Mouse (Mus musculus) MEL-GATA-1-ER (cell line): Measurements from ENCODE around the gene Shmt1.

Experiments used
- DNase-seq: peaks from one replicate; pipeline ENCODE4 v3.0.0-alpha.2; 2012; ENCODE audit warnings: low read depth; ENCODE audit errors: extremely low read depth

Gene Shmt1

DNA sequence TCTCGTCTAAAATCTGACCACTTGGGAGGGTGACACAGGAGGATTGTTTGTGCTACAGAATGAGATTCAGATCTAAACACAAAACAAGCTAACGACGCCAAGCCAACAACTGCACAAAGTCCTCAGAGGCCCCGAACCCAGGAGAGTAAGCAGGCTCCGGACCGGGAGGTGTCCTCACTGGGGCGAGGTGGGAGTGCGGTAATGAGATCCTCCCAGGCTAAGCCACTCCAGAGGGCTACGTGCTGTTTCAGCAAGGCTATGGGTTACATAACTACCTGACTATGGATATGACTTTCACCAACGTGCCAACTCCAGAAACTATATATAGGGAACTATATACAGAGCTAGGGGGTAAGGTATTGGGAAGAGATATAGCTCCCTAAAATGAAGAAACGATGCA lies 15.2 kb downstream of the Shmt1 start:
- DNase-seq: no peak

GRCm38 (mm10) chr11:60790472-60790871 lies 21.0 kb downstream of the Shmt1 start:
- DNase-seq: no peak

DNA sequence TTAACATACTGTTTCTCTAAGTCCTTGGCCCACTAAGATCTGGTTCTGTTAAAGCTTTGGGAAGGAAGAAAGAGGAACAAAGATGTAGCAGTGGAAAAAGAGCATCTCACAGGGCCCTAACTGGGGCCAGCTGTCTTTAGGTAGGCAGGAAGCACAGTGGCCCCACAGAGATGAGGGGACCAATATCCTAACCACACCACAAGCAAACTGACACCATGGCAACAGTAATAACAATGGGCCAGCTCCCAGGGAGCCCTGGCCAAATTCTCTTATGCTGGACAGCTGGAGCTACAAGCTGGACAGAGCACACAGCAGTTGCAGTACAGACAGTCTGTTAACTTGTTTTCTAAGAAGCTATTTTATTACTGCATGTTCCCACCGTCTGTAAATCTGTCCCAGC lies 23.9 kb downstream of the Shmt1 start:
- no peak for DNase-seq

DNA sequence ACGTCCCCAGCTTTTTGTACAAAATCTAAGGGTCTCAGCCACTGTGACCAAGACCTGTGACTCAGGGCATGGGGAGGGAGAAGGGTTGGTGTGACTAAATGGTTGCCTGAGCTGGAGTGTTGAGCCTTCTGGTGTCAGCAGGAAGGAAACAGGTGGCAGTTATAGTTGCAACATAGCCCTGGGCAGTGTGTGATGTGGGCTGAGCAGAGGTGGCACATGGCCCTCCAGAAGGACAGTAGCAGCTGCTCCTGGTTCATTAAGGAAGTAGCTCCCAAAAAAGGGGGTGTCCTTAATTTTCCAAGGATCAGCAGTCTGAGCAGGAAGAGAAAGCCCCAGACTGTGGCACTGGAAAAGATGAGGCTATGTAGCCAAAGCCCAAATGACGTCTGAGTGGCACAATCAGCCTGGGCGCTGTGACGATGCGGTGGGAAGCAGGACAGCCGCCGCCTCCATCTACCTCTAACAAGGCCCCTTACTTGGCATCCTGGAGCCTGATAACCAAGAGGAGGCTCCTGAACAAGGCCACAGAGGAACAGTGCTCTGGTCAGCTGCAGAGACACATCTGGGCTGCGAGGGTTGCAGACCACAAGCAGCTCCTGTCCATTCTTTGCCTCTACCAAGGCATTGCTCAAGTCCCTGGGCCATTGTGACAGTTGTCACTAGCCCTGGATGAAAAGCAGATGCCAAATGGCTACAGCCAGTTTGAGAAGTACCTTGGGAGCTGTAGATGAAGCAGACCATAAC lies 27.2 kb downstream of the Shmt1 start:
- DNase-seq: no peak

DNA sequence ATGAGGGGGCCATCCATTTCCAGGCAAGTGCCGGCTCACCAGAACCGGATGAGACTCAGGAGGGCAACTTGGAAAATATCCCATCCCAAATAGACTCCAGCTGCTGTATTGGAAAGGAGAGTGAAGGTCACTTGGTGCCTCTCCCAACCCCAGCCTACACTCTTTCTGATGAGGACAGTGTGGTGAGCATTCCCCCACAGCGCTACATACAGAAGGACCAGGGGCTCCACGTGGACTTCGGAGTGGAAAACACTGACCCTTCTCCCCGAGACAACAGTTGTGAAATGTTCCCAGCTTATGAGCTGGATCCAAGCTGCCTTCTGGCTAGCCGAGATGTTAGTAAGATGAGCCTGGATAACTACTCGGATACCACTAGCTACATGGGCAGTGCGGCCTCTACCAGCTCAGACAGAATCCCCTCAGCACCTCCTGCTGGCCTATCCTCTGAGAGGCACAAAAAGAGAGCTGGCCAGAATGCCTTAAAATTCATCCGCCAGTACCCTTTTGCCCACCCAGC lies 31.8 kb downstream of the Shmt1 start:
- no peak for DNase-seq

DNA sequence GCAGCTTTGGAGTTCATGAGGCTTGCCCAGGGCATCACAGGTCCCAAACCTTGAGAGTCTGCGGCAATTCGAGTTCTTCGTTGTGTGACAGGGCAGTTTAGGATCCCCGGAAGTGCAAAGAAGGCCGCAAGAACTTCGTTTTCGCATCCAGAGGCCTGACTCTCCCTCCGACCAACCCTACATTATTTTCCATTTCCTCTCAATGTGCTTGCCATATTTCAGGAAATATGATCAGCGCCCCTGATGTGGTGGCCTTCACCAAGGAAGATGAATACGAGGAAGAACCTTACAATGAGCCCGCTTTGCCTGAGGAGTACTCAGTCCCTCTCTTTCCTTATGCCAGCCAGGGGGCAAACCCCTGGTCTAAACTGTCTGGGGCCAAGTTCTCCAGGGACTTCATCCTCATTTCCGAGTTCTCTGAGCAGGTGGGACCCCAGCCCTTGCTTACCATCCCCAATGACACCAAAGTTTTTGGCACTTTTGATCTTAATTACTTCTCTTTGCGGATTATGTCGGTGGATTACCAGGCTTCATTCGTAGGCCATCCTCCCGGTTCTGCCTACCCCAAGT lies 33.6 kb downstream of the Shmt1 start:
- no peak for DNase-seq

- DNase-seq: peak; percentile 97
Measured at GRCm38 (mm10) chr11:60776829-60777740, 34.4 kb downstream of the Shmt1 start, which contains the start of the genes Top3a and Smcr8. Gene Top3a (minus strand): TSS chr11:60777365. Gene Smcr8 (plus strand): TSS chr11:60777524.

GRCm38 (mm10) chr11:60776107-60776828 lies 35.2 kb downstream of the Shmt1 start:
- no peak for DNase-seq

GRCm38 (mm10) chr11:60775578-60775977 lies 35.9 kb downstream of the Shmt1 start:
- DNase-seq: no peak

DNA sequence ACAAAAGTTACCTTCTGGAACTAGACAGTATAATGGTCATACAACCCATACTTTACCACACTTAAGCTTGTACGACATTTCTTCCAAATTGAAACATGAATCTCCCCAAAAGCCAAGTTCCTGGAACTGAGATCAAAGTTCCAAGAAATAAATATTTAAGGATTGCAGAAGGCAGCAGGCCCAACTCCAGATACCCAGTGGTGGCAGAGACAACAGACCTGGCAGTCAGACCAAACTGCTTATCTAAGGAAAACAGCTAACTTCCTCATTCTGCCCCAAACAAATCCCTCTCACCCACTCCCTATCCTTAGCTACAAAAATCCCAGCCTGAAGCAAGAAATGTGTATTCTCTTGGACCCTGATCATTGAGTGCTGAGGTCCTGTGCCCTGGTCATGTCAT lies 36.7 kb downstream of the Shmt1 start:
- peak; percentile 88 for DNase-seq

- DNase-seq: no peak
Measured at GRCm38 (mm10) chr11:60774158-60774689, 37.3 kb downstream of the Shmt1 start.

GRCm38 (mm10) chr11:60772161-60772560 lies 39.4 kb downstream of the Shmt1 start:
- DNase-seq: no peak

DNA sequence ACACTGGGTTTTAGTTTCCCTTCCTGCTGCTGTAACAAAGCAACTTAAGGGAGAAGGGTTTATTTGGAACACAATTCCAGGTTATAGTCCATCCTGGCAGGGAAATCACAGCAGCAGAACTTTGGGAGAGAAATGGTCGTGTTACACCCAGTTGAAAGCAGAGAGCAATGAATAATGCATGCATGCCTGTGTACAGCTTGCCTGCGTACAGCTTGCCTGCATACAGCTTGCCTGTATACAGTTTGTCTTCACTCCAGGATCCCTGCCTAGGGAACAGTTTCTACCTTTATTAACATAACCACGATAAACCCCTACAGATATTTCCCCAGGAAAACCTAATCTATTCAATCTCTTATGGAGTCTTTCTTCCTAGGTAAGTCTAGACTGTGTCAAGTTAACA lies 40.7 kb downstream of the Shmt1 start:
- no peak for DNase-seq

DNA sequence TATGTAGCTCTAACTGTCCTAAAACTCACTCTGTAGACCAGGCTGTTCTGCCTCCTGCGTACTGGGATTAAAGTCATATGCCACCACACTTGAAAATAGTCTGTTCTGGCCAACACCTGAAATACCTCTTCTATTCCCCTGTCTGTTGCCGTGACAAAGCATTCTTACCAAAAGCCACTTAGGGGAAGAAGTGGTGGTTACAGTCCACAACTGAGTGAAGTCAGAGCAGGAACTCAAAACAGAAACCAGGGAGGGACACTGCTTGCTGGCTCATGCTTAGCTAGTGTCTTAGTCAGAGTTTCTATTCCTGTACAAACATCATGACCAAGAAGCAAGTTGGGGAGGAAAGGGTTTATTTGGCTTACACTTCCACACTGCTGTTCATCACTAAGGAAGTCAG lies 42.2 kb downstream of the Shmt1 start:
- DNase-seq: no peak

DNA sequence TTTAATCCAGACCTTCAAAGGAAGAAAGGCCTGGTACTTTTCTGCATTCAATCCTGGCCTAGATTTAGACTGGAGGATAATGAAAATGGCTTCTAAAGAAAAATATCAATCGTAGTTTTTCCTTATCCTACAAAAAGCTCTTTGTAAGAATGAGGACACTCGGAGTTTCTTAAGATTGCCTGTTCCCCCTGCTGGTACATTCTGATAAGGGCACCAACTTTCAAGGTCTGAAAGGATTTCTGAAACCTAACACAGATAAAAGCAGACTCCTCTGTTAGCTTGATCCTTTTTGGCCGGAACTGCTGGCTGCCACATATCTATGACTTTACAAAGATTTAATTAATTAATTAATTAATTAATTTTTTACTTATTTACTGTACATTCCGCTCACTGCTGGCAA lies 44.5 kb downstream of the Shmt1 start:
- no peak for DNase-seq

DNA sequence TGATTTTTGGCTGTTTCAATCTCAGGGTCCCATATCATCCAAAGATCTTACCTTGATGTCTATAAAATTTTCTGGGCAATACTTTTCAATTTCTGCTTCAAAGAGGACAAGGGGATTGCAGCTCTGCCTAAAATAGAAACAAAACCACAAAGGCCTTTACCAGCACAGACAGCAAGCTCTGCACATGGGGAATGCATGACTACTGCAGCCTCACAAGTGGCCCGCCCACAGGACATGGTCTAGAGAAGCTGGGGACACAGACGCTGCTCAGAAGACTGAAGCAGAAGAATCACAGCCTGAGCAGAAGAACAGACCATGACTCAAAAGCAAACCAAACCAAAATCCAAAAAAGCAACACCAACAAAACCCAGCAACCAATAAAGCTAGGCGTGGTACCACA lies 49.8 kb downstream of the Shmt1 start:
- no peak for DNase-seq

DNA sequence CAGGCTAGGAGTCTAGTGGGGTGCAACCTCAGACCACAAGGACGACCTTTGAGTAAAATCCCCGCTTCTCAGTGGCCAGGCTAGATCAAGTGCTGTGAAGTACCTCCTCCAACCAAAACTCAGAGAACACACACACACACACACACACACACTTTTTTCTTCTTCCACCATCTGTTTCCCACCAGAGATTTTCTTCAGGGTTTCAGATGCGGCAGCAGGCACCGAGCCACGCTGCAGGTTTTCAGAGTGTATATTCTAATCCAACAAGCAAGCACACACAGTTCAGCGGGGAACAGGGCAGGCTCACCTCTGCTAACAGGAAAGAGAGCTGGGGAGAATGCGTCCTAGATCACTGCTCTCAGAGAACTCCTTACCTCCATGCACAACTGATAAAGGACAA lies 55.9 kb downstream of the Shmt1 start:
- DNase-seq: no peak

DNA sequence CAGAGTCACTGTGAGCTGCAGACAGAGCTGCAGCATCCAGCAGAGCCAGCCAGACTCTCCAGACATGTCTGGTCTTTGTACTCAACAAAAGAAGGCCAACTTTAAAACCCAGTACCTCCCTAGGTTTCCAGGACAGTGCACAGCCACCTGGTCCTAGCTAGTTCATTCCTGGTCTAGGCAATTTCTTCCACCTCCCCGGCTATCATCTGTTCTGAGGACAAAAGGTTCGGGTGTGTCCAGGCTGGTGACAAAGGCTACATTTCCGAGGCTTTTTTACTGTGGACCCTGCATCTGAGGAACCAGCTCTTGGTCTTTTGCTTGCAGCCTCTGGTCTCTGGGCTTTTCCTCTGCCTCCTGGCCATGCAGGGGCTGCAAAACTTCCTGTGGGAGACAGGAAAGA lies 71.2 kb downstream of the Shmt1 start:
- no peak for DNase-seq
